Mouse (Mus musculus) cerebellum, adult 18-20 months (tissue): Measurements from ENCODE around the gene Gm21721.
"Not testable (repeated sequence)": the region's sequence is repeated elsewhere in the genome, so short reads cannot be mapped to it uniquely, and the experiment has no call there.

Experiments
- DNase-seq, 2 experiments: peaks; one replicate each; pipeline ENCODE4 v3.0.0; 2021

Gene Gm21721

GRCm38 (mm10) chrY:9202090-9202489, at the start of gene Gm21721:
TSS of gene Gm21721 (minus strand) at chrY:9202190.
- not testable (repeated sequence) for DNase-seq
